Mouse (Mus musculus) monocyte, adult 5-6 weeks (primary cell): Measurements from ENCODE around the gene Apobec3. TPM values are rescaled to one million over a fixed set of nuclear protein-coding genes. Genes with fewer than 3 reads are reported as not detected.
"Not testable (repeated sequence)": the region's sequence is repeated elsewhere in the genome, so short reads cannot be mapped to it uniquely, and the experiment has no call there.

Experiments used
- ATAC-seq: fragments of 153-309, 156-312 bp; replicated peaks from 2 replicates; pipeline ENCODE4 v1.8.0; 2017; ENCODE audit warnings: mild to moderate bottlenecking; ENCODE audit not compliant: low TSS enrichment, insufficient number of reproducible peaks, severe bottlenecking, poor library complexity, low FRiP score
- total RNA-seq: library from RNA; stranded (forward); fragments of 200-1000, 200-491, 200-594 nt; gene quantifications from 3 replicates; pipeline ENCODE4 v1.2.3, GENCODE M21; 2017

Apobec3 gene
- total RNA-seq, 1 experiment from 2014 or later: 113 TPM

- ATAC-seq: peak; percentile 52
These were observed 1.8 kb downstream of the Apobec3 start for GRCm38 (mm10) chr15:79892995-79893823.

- ATAC-seq: no peak
These were observed 2.3 kb downstream of the Apobec3 start for GRCm38 (mm10) chr15:79893824-79894123.

GRCm38 (mm10) chr15:79894343-79894742 is 2.9 kb downstream of the Apobec3 start:
- no peak for ATAC-seq

GRCm38 (mm10) chr15:79895221-79896079 is 4.0 kb downstream of the Apobec3 start:
- not testable (repeated sequence) for ATAC-seq

DNA sequence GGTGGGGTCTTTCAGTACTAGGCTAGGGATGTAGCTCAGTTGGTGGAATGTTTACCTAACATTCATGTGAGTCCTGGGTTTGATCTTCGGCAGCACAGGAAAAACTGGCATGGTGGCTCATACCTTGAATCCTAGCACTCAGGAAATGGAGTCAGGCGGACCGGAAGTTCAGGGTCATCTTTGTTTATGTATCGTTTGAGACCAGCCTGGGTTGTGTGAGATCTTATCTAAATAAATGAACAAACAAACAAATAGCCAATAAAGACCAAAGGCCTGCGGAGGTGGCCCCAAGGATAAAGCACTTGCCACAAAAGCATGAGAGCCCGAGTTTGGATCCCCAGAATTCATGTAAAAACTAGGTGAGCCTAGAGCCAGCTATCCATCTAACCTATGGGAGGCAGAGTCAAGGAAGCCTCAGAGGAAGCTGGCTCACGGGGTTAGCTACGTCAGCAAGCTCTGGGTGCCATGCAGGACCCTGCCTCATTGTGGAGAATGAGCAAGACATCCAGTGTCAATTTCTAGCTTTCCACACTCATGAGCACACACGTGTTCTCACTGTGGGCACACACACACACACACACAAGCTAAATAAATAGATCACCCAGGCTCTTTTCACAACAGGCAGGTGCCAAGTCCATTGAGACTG is 4.7 kb downstream of the Apobec3 start:
- ATAC-seq: no peak

- no peak for ATAC-seq
These were observed 7.5 kb downstream of the Apobec3 start for GRCm38 (mm10) chr15:79898988-79899387.

GRCm38 (mm10) chr15:79899828-79900510 is 8.5 kb downstream of the Apobec3 start:
- ATAC-seq: peak; percentile 49; the same call in 1 of the 2 replicates

DNA sequence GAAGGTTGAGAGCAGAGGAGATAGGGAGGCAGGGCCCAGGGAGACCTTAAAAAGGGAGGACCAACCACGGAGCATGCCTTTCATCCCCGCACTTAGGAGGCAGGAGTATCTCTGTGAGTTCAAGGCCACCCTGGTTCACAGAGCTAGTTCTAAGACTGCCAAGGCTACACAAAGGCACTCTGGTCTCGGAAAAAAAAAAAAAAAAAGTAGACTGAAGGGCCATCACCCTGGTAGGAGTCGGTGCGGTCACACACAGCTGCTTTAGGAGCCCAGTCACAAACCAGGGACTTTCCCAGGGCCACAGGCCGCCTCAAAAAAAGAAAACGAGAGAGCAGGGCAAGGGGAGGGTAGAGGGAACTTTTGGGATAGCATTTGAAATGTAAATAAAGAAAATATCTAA is 9.3 kb downstream of the Apobec3 start:
- ATAC-seq: 0 out of 2 replicates have a peak, but pooled peaks have one; percentile 15

GRCm38 (mm10) chr15:79901399-79901798 is 9.9 kb downstream of the Apobec3 start:
- ATAC-seq: no peak

DNA sequence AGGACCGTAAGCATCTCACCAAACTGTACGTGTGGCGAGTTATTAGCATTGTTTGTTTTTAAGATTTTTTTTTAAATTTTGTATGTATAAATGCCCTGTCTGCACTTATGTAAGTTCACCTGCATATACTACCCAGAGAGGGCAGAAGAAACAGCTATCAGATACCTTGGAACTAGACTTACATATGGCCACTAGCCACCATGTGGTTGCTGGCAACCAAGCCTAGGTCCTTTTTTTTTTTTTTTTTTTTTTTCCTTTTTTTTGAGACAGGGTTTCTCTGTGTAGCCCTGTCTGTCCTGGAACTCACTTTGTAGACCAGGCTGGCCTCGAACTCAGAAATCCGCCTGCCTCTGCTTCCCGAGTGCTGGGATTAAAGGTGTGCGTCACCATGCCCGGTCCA is 11.6 kb downstream of the Apobec3 start:
- not testable (repeated sequence) for ATAC-seq

- no peak for ATAC-seq
These were observed 12.5 kb downstream of the Apobec3 start for GRCm38 (mm10) chr15:79903963-79904362.

GRCm38 (mm10) chr15:79904678-79905077 is 13.2 kb downstream of the Apobec3 start:
- ATAC-seq: not testable (repeated sequence)

DNA sequence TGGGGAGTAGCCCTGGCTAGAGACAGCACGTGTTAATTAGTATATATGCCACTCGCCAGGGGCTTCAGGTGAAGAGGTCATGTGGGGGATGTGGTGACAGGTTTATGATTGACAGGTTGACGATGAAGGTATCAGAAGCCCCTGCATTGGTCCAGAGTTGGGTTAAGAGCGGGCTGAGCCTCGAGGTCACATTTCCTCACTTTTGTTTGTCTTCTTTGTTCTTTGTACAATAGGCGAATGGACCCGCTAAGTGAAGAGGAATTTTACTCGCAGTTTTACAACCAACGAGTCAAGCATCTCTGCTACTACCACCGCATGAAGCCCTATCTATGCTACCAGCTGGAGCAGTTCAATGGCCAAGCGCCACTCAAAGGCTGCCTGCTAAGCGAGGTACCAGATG is 13.8 kb downstream of the Apobec3 start:
- ATAC-seq: no peak

DNA sequence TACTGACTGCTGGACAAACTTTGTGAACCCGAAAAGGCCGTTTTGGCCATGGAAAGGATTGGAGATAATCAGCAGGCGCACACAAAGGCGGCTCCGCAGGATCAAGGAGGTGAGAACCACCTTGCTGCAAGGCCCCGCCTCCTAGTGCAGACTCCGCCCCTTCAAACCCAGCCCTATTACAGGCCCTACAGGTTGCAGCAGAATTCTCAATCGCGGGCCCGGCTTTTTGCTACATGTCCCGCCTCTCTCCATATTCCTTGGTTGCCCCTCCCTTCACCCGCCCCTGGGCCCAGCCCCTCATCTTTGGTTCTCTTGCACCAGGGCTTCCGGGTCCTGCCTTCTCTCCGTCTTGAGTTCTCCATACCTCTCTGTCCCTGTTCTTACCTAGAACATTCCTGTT is 15.4 kb downstream of the Apobec3 start:
- ATAC-seq: no peak

- ATAC-seq: not testable (repeated sequence)
These were observed 17.5 kb downstream of the Apobec3 start for GRCm38 (mm10) chr15:79909006-79909405.

DNA sequence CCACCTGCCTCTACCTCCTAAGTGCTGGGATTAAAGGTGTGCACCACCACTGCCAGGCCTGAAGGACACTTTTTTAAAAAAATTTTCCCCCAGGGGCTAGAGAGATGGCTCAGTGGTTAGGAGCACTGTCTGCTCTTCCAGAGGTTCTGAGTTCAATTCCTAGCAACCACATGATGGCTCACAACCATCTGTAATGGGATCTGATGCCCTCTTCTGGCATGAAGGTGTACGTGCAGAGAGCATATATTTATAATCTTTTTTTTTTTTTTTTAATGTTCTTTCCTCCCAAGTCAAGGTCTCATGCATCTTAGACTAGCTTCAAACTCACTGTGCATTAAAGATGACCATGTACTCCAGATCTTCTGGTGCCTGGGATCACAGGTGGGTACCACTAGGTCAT is 19.4 kb downstream of the Apobec3 start:
- not testable (repeated sequence) for ATAC-seq

GRCm38 (mm10) chr15:79911339-79911738 is 19.9 kb downstream of the Apobec3 start:
- no peak for ATAC-seq

DNA sequence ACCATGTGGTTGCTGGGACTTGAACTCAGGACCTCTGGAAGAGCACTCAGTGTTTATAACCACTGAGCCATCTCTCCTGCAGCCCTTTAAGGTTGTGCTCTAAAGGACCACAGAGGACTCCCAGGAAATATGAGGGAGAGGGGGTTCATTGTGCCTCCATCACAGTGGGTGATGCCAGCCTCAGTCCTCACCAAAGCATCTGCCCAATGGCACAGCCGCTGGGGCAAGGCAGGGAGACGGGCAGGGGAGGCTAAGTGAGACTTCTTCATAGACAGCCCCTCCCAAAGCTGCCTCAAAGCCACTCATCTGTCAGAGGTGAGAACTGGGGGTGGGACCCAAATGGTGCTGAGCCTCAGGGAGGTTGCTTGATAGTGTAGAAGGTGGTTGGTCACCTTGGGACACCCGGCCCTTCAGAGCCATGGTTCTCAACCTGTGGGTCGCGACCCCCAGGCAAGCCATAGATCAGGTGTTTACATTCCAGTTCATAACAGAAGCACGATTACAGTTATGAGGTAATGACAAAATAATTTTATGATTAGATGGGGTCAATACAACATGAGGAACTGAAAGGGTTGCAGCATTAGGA is 22.4 kb downstream of the Apobec3 start:
- ATAC-seq: no peak
